Mouse (Mus musculus) limb, embryonic 14.5 days (tissue): ENCODE data around the gene Lrrc36. TPM values are rescaled to one million over a fixed set of nuclear protein-coding genes. Genes with fewer than 3 reads are reported as not detected.
A peak's percentile ranks its signal among the peaks of the same experiment; 100 is the strongest.

Experiments
- ATAC-seq: fragments of 200-750 bp; cut with Nextera tagmentation; 2 replicates; pipeline ENCODE4 v1.8.0; 2017; ENCODE audit warnings: low read depth, moderate number of reproducible peaks, moderate TSS enrichment; ENCODE audit not compliant: low FRiP score
- DNase-seq: peaks from one replicate; pipeline ENCODE4 v3.0.0-alpha.2; 2015; ENCODE audit warnings: low spot score
- H3K27ac ChIP-seq: fragments of 300-500 bp; sonication (generic); replicated peaks from 2 replicates; pipeline ENCODE4 v1.5.1; 2014; ENCODE audit warnings: low read depth, mild to moderate bottlenecking, low read length, moderate library complexity, mixed read lengths
- H3K27me3 ChIP-seq: fragments of 300-500 bp; sonication (generic); 2 replicates; pipeline ENCODE4 v1.6.1; 2014; ENCODE audit warnings: low read length, mixed read lengths; ENCODE audit not compliant: control insufficient read depth, insufficient read depth
- H3K36me3 ChIP-seq: fragments of 300-500 bp; sonication (generic); 2 replicates; pipeline ENCODE4 v1.6.1; 2014; ENCODE audit warnings: mild to moderate bottlenecking, low read length, moderate library complexity, mixed read lengths; ENCODE audit not compliant: control insufficient read depth, insufficient read depth
- H3K4me1 ChIP-seq: fragments of 300-500 bp; sonication (generic); 2 replicates; pipeline ENCODE4 v1.6.1; 2014; ENCODE audit warnings: antibody characterized with exemption, low read length, mixed read lengths; ENCODE audit not compliant: control insufficient read depth, insufficient read depth
- H3K4me2 ChIP-seq: fragments of 300-500 bp; sonication (generic); replicated peaks from 2 replicates; pipeline ENCODE4 v1.6.1; 2014; ENCODE audit warnings: low read depth, mild to moderate bottlenecking, low read length, moderate library complexity; ENCODE audit not compliant: severe bottlenecking
- H3K4me3 ChIP-seq: fragments of 300-500 bp; sonication (generic); replicated peaks from 2 replicates; pipeline ENCODE4 v1.5.1; 2014; ENCODE audit warnings: low read length
- H3K9ac ChIP-seq: fragments of 300-500 bp; sonication (generic); 2 replicates; pipeline ENCODE4 v1.6.1; 2014; ENCODE audit warnings: mild to moderate bottlenecking, low read depth, low read length, moderate library complexity; ENCODE audit not compliant: severe bottlenecking
- H3K9me3 ChIP-seq: fragments of 300-500 bp; sonication (generic); 2 replicates; pipeline ENCODE4 v1.6.1; 2016; ENCODE audit warnings: low read length; ENCODE audit not compliant: control insufficient read depth
- POLR2A ChIP-seq: fragments of 200-500 bp; IDR thresholded peaks from 2 replicates; pipeline ENCODE4 v1.8.0; 2012; ENCODE audit warnings: inconsistent platforms, mild to moderate bottlenecking, moderate library complexity, borderline replicate concordance; ENCODE audit not compliant: insufficient read depth, insufficient read length; ENCODE audit errors: extremely low read depth
- WGBS: fragments of 180-500 bp; shearing (Covaris S2); extraction: QIAGEN DNeasy Blood & Tissue Kit; methylation state at CpG from one replicate; pipeline ENCODE4 v1.1.7; 2014; 5-methylcytosine and 5-hydroxymethylcytosine counted together
- polyA plus RNA-seq, 2 experiments: library from polyadenylated mRNA; depleted of rRNA in 1 of 2; stranded (reverse) in 1 of 2; unstranded in 1 of 2; fragments of >200 nt; fragmentation: Nextera tagmentation in 1 of 2; extraction: Ambion mirVana in 1 of 2; gene quantifications; 2 replicates each; pipeline versions ENCODE4 v1.2.1 to v1.2.3; 2012 to 2014

Lrrc36 gene
- polyA plus RNA-seq, 2 experiments: 0.62 to 0.84 TPM

GRCm38 (mm10) chr8:105493495-105493894 is 80.1 kb downstream of the Lrrc36 start:
- WGBS: 8% methylated on average over 3 of the region's 3 CpGs
- no peak for DNase-seq
- H3K9ac ChIP-seq: no peak overlapping the region
- H3K27ac ChIP-seq: no peak overlapping the region
- no peak for TF ChIP-seq POLR2A
- peaks cover 13% of the 10 kb centered on the region for H3K4me1 ChIP-seq
- no peaks in the 10 kb centered on the region for H3K27me3 ChIP-seq
- no peaks in the 10 kb centered on the region for H3K36me3 ChIP-seq
- ATAC-seq: no peak
- no peak overlapping the region for H3K4me3 ChIP-seq
- H3K4me2 ChIP-seq: no peak overlapping the region
- H3K9me3 ChIP-seq: no peaks in the 10 kb centered on the region

- WGBS: 73% methylated on average over 3 of the region's 3 CpGs
- no peak for TF ChIP-seq POLR2A
- no peaks in the 10 kb centered on the region for H3K36me3 ChIP-seq
- H3K4me3 ChIP-seq: no peak overlapping the region
- no peak overlapping the region for H3K9ac ChIP-seq
- H3K4me2 ChIP-seq: no peak overlapping the region
- peaks cover 13% of the 10 kb centered on the region for H3K4me1 ChIP-seq
- ATAC-seq (no peak), DNase-seq (no peak)
- H3K27ac ChIP-seq: no peak overlapping the region
- H3K9me3 ChIP-seq: no peaks in the 10 kb centered on the region
- H3K27me3 ChIP-seq: no peaks in the 10 kb centered on the region
These were observed 81.2 kb downstream of the Lrrc36 start for GRCm38 (mm10) chr8:105494566-105494965.

- Histone ChIP-seq H3K4me2 (peak overlapping the region; percentile 73), H3K4me1 (peaks cover 13% of the 10 kb centered on the region), H3K27ac (peak overlapping the region; percentile 76; the same call in 1 of the 2 replicates), H3K36me3 (no peaks in the 10 kb centered on the region), H3K27me3 (no peaks in the 10 kb centered on the region), H3K9me3 (no peaks in the 10 kb centered on the region), H3K9ac (peak overlapping the region; percentile 83), H3K4me3 (peak overlapping the region; percentile 63)
- no peak for TF ChIP-seq POLR2A
- DNase-seq (no peak), ATAC-seq (no peak)
- 30% methylated on average over 17 of the region's 17 CpGs for WGBS
These were observed 82.3 kb downstream of the Lrrc36 start for GRCm38 (mm10) chr8:105495350-105496302.

- WGBS: under 1% methylated on average over 58 of the region's 68 CpGs
- Histone ChIP-seq H3K36me3 (no peaks in the 10 kb centered on the region), H3K9ac (peak within 1 kb of the TSS; percentile 83), H3K27ac (peak within 1 kb of the TSS; percentile 76), H3K27me3 (no peaks in the 10 kb centered on the region), H3K4me1 (peaks cover 13% of the 10 kb centered on the region), H3K4me3 (peak within 1 kb of the TSS; percentile 63), H3K4me2 (peak within 1 kb of the TSS; percentile 73), H3K9me3 (no peaks in the 10 kb centered on the region)
- ATAC-seq (peak; percentile 82), DNase-seq (peak; percentile 73)
- peak; percentile 71; the same call in 1 of the 2 replicates for TF ChIP-seq POLR2A
These were observed 83.2 kb downstream of the Lrrc36 start, which contains the start of gene Zdhhc1 for GRCm38 (mm10) chr8:105496439-105497180. Zdhhc1 (minus strand) TSS chr8:105496902.

GRCm38 (mm10) chr8:105499787-105500186 is 86.4 kb downstream of the Lrrc36 start:
- TF ChIP-seq POLR2A: no peak
- Histone ChIP-seq H3K4me2 (no peak overlapping the region), H3K9ac (no peak overlapping the region), H3K9me3 (no peaks in the 10 kb centered on the region), H3K4me1 (peaks cover 13% of the 10 kb centered on the region), H3K36me3 (no peaks in the 10 kb centered on the region), H3K27me3 (no peaks in the 10 kb centered on the region), H3K4me3 (no peak overlapping the region), H3K27ac (no peak overlapping the region)
- DNase-seq (no peak), ATAC-seq (no peak)
- 62% methylated on average over 12 of the region's 12 CpGs for WGBS
